Mouse (Mus musculus): Measurements from ENCODE around the gene Hck. TPM values are rescaled to one million over a fixed set of nuclear protein-coding genes. Genes with fewer than 3 reads are reported as not detected.

The Hck gene
- polyA plus RNA-seq, 1 experiment from 2014 or later = 1.3 TPM

- 0 out of 2 replicates have a peak overlapping the region, but pooled peaks have one; percentile 10 for H3K27ac ChIP-seq
- no peak overlapping the region; the same call in 1 of the 2 replicates for H3K4me3 ChIP-seq
- peaks cover 11% of the 10 kb centered on the region; the same call in 1 of the 2 replicates for H3K27me3 ChIP-seq (ENCODE audit: insufficient read depth, poor library complexity, severe bottlenecking)
- H3K36me3 ChIP-seq = no peaks in the 10 kb centered on the region
- H3K9me3 ChIP-seq = no peaks in the 10 kb centered on the region
- WGBS = 16% methylated on average over 9 of the region's 9 CpGs
- peaks cover 12% of the 10 kb centered on the region for H3K4me1 ChIP-seq
- peak; percentile 78 for DNase-seq (ENCODE audit: low spot score)
Observed at GRCm38 (mm10) chr2:153139996-153140613, 31.8 kb downstream of the Hck start.

DNA sequence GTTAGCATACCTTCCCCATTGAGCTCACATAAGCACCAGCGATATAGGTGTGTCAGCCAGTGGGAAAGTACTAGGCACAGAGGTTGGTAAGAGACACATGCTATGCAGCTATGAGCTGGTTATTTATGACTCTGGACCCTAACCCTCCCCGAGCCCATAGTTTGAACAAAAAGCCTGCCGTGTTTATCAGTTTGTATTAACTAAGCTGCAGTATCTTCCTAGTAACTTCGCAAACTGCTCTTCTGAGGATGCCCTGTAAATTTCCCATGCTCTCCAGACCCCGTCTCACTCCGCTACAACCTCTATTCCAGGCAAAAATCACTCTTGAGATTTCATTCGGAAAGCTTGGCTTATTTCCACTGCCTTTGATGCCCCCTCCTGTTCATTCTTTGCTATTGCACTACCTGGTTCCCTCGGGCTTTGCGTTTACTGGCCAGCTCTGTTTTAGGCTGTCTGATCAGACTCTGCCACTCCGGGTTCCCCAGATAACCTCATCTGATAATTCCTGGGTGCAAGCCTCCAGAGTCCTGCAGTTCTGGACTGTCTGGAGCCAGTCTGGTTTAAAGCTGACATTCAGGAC, 34.4 kb downstream of the Hck start:
- H3K9me3 ChIP-seq = no peaks in the 10 kb centered on the region
- H3K4me3 ChIP-seq = no peak overlapping the region
- 37% methylated on average over 10 of the region's 10 CpGs for WGBS
- H3K27me3 ChIP-seq (ENCODE audit: insufficient read depth, poor library complexity, severe bottlenecking) = peaks cover 16% of the 10 kb centered on the region; the same call in 1 of the 2 replicates
- no peaks in the 10 kb centered on the region for H3K36me3 ChIP-seq
- no peak overlapping the region for H3K27ac ChIP-seq
- peaks cover 12% of the 10 kb centered on the region for H3K4me1 ChIP-seq
- DNase-seq (ENCODE audit: low spot score) = no peak

- 72% methylated on average over 5 of the region's 5 CpGs for WGBS
Observed at GRCm38 (mm10) chr2:153145346-153145745, 37.1 kb downstream of the Hck start.

DNA sequence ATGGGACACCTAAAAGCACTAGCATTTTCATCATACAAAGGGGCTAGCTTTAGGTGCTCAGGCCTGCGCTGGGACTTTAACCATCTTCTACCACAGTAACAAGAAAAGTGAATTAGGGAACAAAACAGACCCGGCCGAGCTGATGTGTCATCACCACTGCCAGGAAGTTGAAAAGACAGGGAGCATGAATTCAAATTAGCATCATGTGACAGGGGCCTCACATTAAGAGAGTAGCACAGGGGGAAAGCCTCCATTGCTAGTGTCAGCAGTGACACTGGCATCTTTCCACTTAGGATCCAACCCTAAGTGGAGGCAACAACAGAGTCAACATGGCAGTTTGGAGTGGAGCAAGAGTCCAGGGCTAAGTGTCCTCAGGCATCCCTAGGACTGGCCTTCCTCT, 39.0 kb downstream of the Hck start:
- H3K36me3 ChIP-seq = no peaks in the 10 kb centered on the region
- H3K27ac ChIP-seq = no peak overlapping the region
- H3K9me3 ChIP-seq = no peaks in the 10 kb centered on the region
- 80% methylated on average over 3 of the region's 3 CpGs for WGBS
- no peak overlapping the region for H3K4me3 ChIP-seq
- H3K27me3 ChIP-seq (ENCODE audit: insufficient read depth, poor library complexity, severe bottlenecking) = peaks cover 16% of the 10 kb centered on the region; the same call in 1 of the 2 replicates
- DNase-seq (ENCODE audit: low spot score) = no peak
- peaks cover 22% of the 10 kb centered on the region; the same call in 1 of the 2 replicates for H3K4me1 ChIP-seq

More at GRCm38 (mm10) chr2:153145346-153145745, 37.1 kb downstream of the Hck start:
- Histone ChIP-seq H3K4me3 (no peak overlapping the region), H3K4me1 (peaks cover 7% of the 10 kb centered on the region; the same call in 1 of the 2 replicates), H3K9me3 (no peaks in the 10 kb centered on the region), H3K36me3 (no peaks in the 10 kb centered on the region), H3K27ac (no peak overlapping the region), H3K27me3 (ENCODE audit: insufficient read depth, poor library complexity, severe bottlenecking) (peaks cover 16% of the 10 kb centered on the region; the same call in 1 of the 2 replicates)
- DNase-seq (ENCODE audit: low spot score) = no peak

DNA sequence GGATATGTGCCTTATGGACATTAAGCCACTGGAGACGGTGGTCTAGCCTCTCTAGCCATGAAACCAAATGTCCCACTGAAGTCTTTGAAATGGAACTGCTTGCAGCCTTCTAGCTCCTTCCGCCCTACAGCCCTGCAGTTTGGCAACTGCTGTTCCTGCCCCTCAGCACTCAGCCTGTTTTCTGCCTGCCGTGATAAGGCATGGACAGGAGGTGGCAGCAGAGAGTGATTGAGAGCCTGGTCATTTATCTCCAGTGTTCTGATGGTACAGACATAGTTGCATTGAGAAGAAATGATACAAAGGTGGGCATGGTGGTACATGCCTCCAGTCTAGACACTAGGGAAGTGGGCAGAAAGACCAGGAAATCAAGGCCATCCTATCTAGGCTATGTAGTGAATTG, 39.4 kb downstream of the Hck start:
- Histone ChIP-seq H3K4me3 (no peak overlapping the region), H3K36me3 (no peaks in the 10 kb centered on the region), H3K27me3 (ENCODE audit: insufficient read depth, poor library complexity, severe bottlenecking) (peaks cover 16% of the 10 kb centered on the region; the same call in 1 of the 2 replicates), H3K4me1 (peaks cover 17% of the 10 kb centered on the region; the same call in 1 of the 2 replicates), H3K9me3 (no peaks in the 10 kb centered on the region), H3K27ac (no peak overlapping the region)
- DNase-seq (ENCODE audit: low spot score) = no peak
- 24% methylated on average over 3 of the region's 3 CpGs for WGBS

DNA sequence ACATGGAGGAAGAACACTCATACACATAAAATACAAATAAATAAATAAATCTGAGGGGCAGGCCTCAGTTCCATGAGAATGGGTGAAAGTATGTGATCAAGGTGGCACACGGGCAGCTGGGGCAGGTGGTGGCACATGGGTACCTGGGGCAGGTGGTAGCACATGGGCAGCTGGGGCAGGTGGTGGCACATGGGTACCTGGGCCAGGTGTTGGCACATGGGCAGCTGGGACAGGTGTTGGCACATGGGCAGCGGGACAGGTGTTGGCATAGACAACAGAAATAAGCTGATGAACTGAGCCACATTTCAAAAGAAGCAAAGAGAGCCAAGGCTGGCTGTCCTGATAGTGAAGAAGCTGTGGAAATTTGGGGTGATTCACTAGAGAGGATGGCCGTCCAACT, 41.5 kb downstream of the Hck start:
- 79% methylated on average over 3 of the region's 3 CpGs for WGBS
- no peak for DNase-seq (ENCODE audit: low spot score)
- H3K27ac ChIP-seq = no peak overlapping the region
- H3K36me3 ChIP-seq = no peaks in the 10 kb centered on the region
- peaks cover 17% of the 10 kb centered on the region; the same call in 1 of the 2 replicates for H3K4me1 ChIP-seq
- H3K4me3 ChIP-seq = no peak overlapping the region
- peaks cover 12% of the 10 kb centered on the region; the same call in 1 of the 2 replicates for H3K27me3 ChIP-seq (ENCODE audit: insufficient read depth, poor library complexity, severe bottlenecking)
- H3K9me3 ChIP-seq = no peaks in the 10 kb centered on the region

DNA sequence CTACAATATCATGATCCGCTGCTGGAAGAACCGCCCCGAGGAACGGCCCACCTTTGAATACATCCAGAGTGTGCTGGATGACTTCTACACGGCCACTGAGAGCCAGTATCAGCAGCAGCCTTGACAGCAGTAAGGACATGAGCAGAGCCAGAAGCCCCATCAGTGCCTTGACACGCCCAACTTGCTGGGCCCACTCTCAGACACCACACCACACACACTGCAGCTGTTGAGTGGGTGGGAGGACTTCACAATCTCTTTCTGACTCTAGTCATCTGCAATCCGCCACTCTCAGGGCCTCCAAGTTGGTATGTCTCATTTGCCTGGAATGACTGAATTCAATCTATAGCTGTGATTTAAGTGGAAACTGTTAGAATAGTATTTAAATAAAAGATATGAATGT, 42.8 kb downstream of the Hck start:
- Histone ChIP-seq H3K9me3 (no peaks in the 10 kb centered on the region), H3K27ac (no peak overlapping the region), H3K4me1 (peaks cover 17% of the 10 kb centered on the region; the same call in 1 of the 2 replicates), H3K27me3 (ENCODE audit: insufficient read depth, poor library complexity, severe bottlenecking) (0 out of 2 replicates have a peak, but pooled peaks cover 3% of the 10 kb centered on the region), H3K4me3 (no peak overlapping the region), H3K36me3 (no peaks in the 10 kb centered on the region)
- peak; percentile 79 for DNase-seq (ENCODE audit: low spot score)
- WGBS = 44% methylated on average over 7 of the region's 7 CpGs

DNA sequence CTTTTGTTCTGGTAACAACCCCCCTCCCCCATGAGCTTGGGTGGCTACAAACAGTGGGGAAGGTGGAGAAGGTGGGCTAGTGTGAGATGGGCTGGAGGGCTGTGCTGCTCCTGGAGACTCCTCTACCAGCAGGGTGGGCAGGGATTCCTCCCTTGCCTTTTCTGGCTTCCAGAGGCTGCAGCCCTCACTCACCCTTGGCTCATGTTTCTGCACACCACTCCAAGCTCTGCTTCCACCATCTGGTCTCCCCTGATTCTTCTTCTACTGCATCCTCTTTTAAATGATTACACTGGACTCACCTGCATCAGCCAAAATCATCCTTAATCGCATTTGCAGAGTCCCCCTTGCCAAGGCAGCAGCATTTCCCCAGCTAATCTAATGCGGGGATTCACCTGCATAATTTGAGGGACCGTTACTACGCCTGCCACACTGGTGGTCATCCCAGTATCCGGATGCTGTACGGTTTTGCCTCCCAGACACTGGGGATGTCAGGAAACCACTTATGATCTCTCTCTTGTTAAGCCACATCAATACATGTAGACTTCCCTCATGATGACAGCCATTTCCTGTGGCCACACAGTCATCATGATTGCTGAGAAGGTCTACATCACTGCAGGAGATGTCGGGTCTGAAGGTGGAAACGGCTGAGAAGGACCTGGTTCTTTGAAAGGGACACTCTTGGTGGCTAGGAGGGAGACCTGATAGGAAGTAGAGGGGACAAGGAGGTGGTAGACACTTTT, 43.8 kb downstream of the Hck start:
- no peak for DNase-seq (ENCODE audit: low spot score)
- H3K4me3 ChIP-seq = no peak overlapping the region
- no peak overlapping the region for H3K27ac ChIP-seq
- H3K36me3 ChIP-seq = no peaks in the 10 kb centered on the region
- peaks cover 17% of the 10 kb centered on the region; the same call in 1 of the 2 replicates for H3K4me1 ChIP-seq
- no peaks in the 10 kb centered on the region for H3K9me3 ChIP-seq
- 0 out of 2 replicates have a peak, but pooled peaks cover 3% of the 10 kb centered on the region for H3K27me3 ChIP-seq (ENCODE audit: insufficient read depth, poor library complexity, severe bottlenecking)
- WGBS = 76% methylated on average over 8 of the region's 8 CpGs

DNA sequence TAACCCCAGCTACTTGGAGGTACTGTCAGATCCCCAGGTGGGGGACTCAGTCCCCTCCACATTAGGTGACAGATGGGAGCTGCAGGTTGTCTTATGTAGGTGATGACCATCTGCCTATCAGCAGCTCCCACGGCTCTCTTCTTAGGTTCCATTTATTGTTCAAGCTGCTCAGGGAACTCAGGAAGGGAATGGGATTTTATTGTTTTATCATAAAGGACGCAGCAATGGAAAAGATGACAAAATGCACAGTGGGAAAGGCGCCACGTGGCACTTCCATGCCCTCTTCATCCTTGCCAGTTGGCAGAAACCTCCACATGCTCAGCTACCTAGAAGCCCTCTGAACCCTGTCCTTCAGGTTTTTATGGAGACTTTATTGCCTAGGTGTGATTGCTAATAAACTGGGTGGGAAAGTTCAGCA, 44.8 kb downstream of the Hck start:
- no peaks in the 10 kb centered on the region for H3K36me3 ChIP-seq
- 57% methylated on average over 4 of the region's 4 CpGs for WGBS
- peaks cover 17% of the 10 kb centered on the region; the same call in 1 of the 2 replicates for H3K4me1 ChIP-seq
- H3K9me3 ChIP-seq = no peaks in the 10 kb centered on the region
- H3K27me3 ChIP-seq (ENCODE audit: insufficient read depth, poor library complexity, severe bottlenecking) = 0 out of 2 replicates have a peak, but pooled peaks cover 3% of the 10 kb centered on the region
- H3K27ac ChIP-seq = no peak overlapping the region
- H3K4me3 ChIP-seq = no peak overlapping the region
- no peak for DNase-seq (ENCODE audit: low spot score)

DNA sequence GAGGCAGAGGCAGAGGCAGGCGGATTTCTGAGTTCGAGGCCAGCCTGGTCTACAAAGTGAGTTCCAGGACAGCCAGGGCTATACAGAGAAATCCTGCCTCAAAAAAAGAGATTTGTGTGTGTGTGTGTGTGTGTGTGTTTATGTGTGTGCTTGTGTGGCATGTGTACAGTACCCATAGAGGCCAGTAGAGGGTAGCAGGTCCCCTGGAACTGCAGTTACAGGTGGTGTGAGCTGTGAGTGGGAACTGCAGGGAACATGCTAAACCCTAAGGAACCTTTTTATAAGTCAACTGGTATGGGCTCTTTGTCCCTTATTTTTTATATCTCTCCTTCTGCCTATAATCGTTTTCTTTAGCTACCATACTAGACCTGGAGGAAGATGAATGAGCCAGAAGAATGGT, 49.0 kb downstream of the Hck start:
- H3K4me3 ChIP-seq = no peak overlapping the region
- no peak overlapping the region for H3K27ac ChIP-seq
- no peaks in the 10 kb centered on the region for H3K9me3 ChIP-seq
- DNase-seq (ENCODE audit: low spot score) = no peak
- peaks cover 5% of the 10 kb centered on the region for H3K4me1 ChIP-seq
- H3K36me3 ChIP-seq = no peaks in the 10 kb centered on the region
- 0 out of 2 replicates have a peak, but pooled peaks cover 3% of the 10 kb centered on the region for H3K27me3 ChIP-seq (ENCODE audit: insufficient read depth, poor library complexity, severe bottlenecking)
- 65% methylated on average over 3 of the region's 3 CpGs for WGBS

GRCm38 (mm10) chr2:153160133-153160532, 51.9 kb downstream of the Hck start:
- Histone ChIP-seq H3K27me3 (ENCODE audit: insufficient read depth, poor library complexity, severe bottlenecking) (no peaks in the 10 kb centered on the region), H3K4me1 (peaks cover 7% of the 10 kb centered on the region), H3K4me3 (no peak overlapping the region), H3K9me3 (no peaks in the 10 kb centered on the region), H3K36me3 (peaks cover 5% of the 10 kb centered on the region), H3K27ac (no peak overlapping the region)
- no peak for DNase-seq (ENCODE audit: low spot score)
- WGBS = 81% methylated on average over 5 of the region's 5 CpGs

DNA sequence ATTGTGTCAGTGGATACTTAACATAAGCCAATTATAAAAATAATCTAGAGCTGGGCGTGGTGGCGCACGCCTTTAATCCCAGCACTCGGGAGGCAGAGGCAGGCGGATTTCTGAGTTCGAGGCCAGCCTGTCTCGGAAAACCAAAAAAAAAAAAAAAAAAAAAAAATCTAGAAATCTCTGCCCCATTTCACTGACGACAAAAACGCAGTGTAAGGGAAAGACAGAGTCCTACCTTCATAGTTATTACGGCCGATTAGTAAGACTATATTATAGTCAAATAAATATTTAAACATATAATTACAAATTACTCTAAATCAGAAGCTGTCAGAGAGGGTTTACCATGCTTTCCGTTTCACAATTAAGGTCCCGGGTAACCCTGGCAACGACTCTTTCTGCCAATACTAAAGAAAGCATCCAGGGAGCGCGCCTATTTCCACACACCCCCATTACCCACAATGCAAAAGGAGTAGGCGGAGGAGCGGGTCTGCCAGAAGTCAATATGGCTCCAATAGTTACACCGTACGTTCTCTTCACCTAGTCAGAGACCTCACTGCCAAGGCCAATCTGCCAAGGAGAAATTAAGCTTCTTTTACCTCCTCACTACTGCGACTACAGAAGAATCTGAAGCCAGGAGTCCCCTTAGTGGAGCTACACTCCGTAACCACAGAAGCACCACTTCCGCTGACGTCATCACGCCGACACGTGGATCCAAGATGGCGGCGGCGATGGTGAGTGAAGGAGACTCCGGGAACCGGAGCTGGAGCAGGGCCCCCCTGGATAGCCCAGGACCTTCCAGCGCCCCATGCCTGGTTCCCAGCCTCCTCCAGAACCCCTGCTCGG, 52.8 kb downstream of the Hck start, which contains the start of gene Tm9sf4:
Gene Tm9sf4, plus strand, starts transcription at position 460 of the 840 bp plus-strand sequence.
- peaks cover 7% of the 10 kb centered on the region for H3K4me1 ChIP-seq
- DNase-seq (ENCODE audit: low spot score) = peak; percentile 96
- no peaks in the 10 kb centered on the region for H3K9me3 ChIP-seq
- peak within 1 kb of the TSS; percentile 97 for H3K4me3 ChIP-seq
- peaks cover 6% of the 10 kb centered on the region for H3K36me3 ChIP-seq
- peak within 1 kb of the TSS; percentile 98 for H3K27ac ChIP-seq
- WGBS = 10% methylated on average over 34 of the region's 34 CpGs
- H3K27me3 ChIP-seq (ENCODE audit: insufficient read depth, poor library complexity, severe bottlenecking) = no peaks in the 10 kb centered on the region
